Mouse (Mus musculus) intestine, embryonic 15.5 days (tissue): Measurements from ENCODE around the gene Ucn3. TPM values are rescaled to one million over a fixed set of nuclear protein-coding genes. Genes with fewer than 3 reads are reported as not detected.

Experiments
- ATAC-seq: fragments of 200-750 bp; cut with Nextera tagmentation; 2 replicates; pipeline ENCODE4 v1.8.0; 2017; ENCODE audit warnings: moderate TSS enrichment, moderate library complexity
- H3K27ac ChIP-seq: fragments of 300-500 bp; sonication (generic); 2 replicates; pipeline ENCODE4 v1.5.1; 2015; ENCODE audit warnings: mild to moderate bottlenecking, inconsistent platforms
- H3K27me3 ChIP-seq: fragments of 300-500 bp; sonication (generic); replicated peaks from 2 replicates; pipeline ENCODE4 v1.6.1; 2015; ENCODE audit warnings: inconsistent platforms
- H3K36me3 ChIP-seq: fragments of 300-500 bp; sonication (generic); 2 replicates; pipeline ENCODE4 v1.6.1; 2015; ENCODE audit warnings: inconsistent platforms
- H3K4me1 ChIP-seq: fragments of 300-500 bp; sonication (generic); replicated peaks from 2 replicates; pipeline ENCODE4 v1.6.1; 2015; ENCODE audit warnings: inconsistent platforms
- H3K4me2 ChIP-seq: fragments of 300-500 bp; sonication (generic); replicated peaks from 2 replicates; pipeline ENCODE4 v1.6.1; 2015; ENCODE audit warnings: mild to moderate bottlenecking, inconsistent platforms
- H3K4me3 ChIP-seq: fragments of 300-500 bp; sonication (generic); replicated peaks from 2 replicates; pipeline ENCODE4 v1.5.1; 2015; ENCODE audit warnings: inconsistent platforms
- H3K9ac ChIP-seq: fragments of 300-500 bp; sonication (generic); 2 replicates; pipeline ENCODE4 v1.6.1; 2015; ENCODE audit warnings: inconsistent platforms
- H3K9me3 ChIP-seq: fragments of 300-500 bp; sonication (generic); 2 replicates; pipeline ENCODE4 v1.6.1; 2016; ENCODE audit warnings: inconsistent platforms
- WGBS: fragments of 180-500 bp; shearing (Covaris S2); methylation state at CpG from one replicate; pipeline ENCODE4 v1.1.7; 2015; 5-methylcytosine and 5-hydroxymethylcytosine counted together
- polyA plus RNA-seq: library from polyadenylated mRNA; unstranded; fragments of >200 nt; fragmentation: Nextera tagmentation; extraction: Ambion mirVana; gene quantifications from 2 replicates; pipeline ENCODE4 v1.2.1, GENCODE M21; 2015

The Ucn3 gene
- 0.25 and 0.44 TPM in 2 replicates for polyA plus RNA-seq

DNA sequence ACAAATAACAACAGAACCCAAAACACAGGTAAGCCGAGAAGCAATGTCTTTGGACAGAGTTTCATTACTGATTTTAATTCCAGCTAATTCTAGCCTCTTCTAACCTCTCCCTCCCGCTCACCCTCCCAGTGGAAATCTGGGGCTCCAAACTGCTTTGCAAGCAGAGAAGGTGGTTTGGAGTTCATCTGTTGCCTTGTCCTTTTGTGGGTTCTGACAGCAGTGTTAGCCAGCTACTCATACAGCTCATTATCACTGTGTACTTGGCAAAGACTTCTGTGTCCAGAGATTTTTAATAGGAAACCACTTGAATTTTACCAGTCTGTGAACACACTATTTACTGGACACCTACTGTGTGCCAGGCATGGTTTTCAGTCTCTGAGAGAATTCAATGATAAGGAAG is at the start of gene Ucn3:
TSS of gene Ucn3 (minus strand) at position 101 of the 400 bp plus-strand sequence.
- H3K4me1 ChIP-seq = no peaks in the 10 kb centered on the region
- no peaks in the 10 kb centered on the region for H3K9me3 ChIP-seq
- WGBS = 79% methylated on average over 2 of the region's 2 CpGs
- H3K27me3 ChIP-seq = no peaks in the 10 kb centered on the region
- no peak for ATAC-seq
- no peak within 1 kb of the TSS for H3K9ac ChIP-seq
- H3K36me3 ChIP-seq = no peaks in the 10 kb centered on the region
- no peak within 1 kb of the TSS for H3K4me2 ChIP-seq
- no peak within 1 kb of the TSS for H3K4me3 ChIP-seq
- no peak within 1 kb of the TSS for H3K27ac ChIP-seq

DNA sequence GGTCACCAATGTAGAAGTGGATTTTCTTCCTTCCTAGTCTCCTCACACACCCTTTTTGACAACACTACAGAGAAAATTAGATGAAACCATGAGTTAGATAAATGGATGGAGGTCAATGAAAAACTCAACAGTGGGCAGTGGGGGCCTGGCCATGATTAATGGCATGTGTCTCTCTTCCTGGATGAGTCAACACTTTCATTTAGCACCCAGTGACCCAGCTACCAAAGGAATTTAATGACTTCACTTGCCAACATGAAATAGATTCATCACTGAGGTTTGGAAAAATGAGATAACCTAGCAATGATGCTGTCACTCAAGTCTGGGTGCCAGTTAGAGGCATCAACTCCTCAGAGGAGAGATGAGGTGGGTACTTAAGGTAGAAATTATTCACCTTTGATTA is 46.9 kb upstream of the Ucn3 start:
- ATAC-seq = no peak
- H3K9me3 ChIP-seq = no peaks in the 10 kb centered on the region
- no peak overlapping the region for H3K4me3 ChIP-seq
- no peaks in the 10 kb centered on the region for H3K4me1 ChIP-seq
- no peaks in the 10 kb centered on the region for H3K36me3 ChIP-seq
- H3K9ac ChIP-seq = no peak overlapping the region
- no peaks in the 10 kb centered on the region for H3K27me3 ChIP-seq
- no peak overlapping the region for H3K27ac ChIP-seq
- no peak overlapping the region for H3K4me2 ChIP-seq

- 89% methylated on average over 4 of the region's 4 CpGs for WGBS
- H3K4me2 ChIP-seq = no peak overlapping the region
- no peaks in the 10 kb centered on the region for H3K36me3 ChIP-seq
- no peak overlapping the region for H3K4me3 ChIP-seq
- ATAC-seq = no peak
- H3K27me3 ChIP-seq = no peaks in the 10 kb centered on the region
- no peak overlapping the region for H3K27ac ChIP-seq
- no peaks in the 10 kb centered on the region for H3K4me1 ChIP-seq
- H3K9me3 ChIP-seq = no peaks in the 10 kb centered on the region
- no peak overlapping the region for H3K9ac ChIP-seq
Observed at GRCm38 (mm10) chr13:3968849-3969248, 23.7 kb upstream of the Ucn3 start.

- H3K9ac ChIP-seq = no peak overlapping the region
- ATAC-seq = no peak
- WGBS = 72% methylated on average over 6 of the region's 6 CpGs
- H3K4me3 ChIP-seq = no peak overlapping the region
- H3K9me3 ChIP-seq = no peaks in the 10 kb centered on the region
- H3K36me3 ChIP-seq = no peaks in the 10 kb centered on the region
- no peak overlapping the region for H3K27ac ChIP-seq
- H3K27me3 ChIP-seq = no peaks in the 10 kb centered on the region
- H3K4me2 ChIP-seq = no peak overlapping the region
- H3K4me1 ChIP-seq = no peaks in the 10 kb centered on the region
Observed at GRCm38 (mm10) chr13:3951198-3951914, 6.2 kb upstream of the Ucn3 start.

DNA sequence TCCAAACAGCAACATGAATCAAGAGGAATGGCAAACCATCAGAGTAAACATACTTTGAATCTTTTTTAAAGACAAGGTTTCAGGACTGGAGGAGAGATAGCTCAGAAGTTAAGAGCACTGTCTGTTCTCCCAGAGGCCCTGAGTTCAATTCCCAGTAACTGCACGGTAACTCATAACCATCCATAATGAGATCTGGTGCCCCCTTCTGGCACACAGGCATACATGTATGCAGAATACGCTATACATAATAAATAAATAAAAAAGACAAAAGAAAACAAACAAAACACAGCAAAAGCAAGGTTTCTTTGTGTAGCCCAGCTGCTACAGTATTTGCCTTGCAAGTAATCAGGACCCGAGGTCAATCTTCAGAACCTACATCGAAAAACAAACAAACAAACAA is 4.3 kb upstream of the Ucn3 start:
- 89% methylated on average over 4 of the region's 4 CpGs for WGBS
- Histone ChIP-seq H3K4me3 (no peak overlapping the region), H3K27me3 (no peaks in the 10 kb centered on the region), H3K27ac (no peak overlapping the region), H3K36me3 (no peaks in the 10 kb centered on the region), H3K4me1 (no peaks in the 10 kb centered on the region), H3K4me2 (no peak overlapping the region), H3K9ac (no peak overlapping the region), H3K9me3 (no peaks in the 10 kb centered on the region)
- ATAC-seq = no peak

DNA sequence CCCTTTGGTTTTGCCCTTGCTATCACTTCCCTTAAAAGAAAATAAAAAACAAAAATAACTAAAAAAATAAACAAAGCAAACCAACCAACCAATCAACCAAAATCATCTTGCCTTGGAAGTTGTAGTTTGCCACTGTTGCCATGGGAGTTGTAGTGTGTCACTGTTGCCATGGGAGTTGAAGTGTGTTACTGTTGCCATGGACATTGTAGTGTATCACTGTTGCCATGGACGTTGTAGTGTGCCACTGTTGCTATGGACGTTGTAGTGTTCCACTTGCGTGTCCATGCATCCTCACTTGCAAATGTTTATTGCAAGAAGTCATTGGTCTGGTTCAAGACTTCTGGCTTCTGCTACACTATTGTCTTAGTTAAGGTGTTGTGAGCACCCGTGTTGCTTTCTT is 2.1 kb upstream of the Ucn3 start:
- WGBS = 87% methylated on average over 4 of the region's 4 CpGs
- no peak overlapping the region for H3K27ac ChIP-seq
- no peak overlapping the region for H3K4me2 ChIP-seq
- H3K4me1 ChIP-seq = no peaks in the 10 kb centered on the region
- H3K27me3 ChIP-seq = no peaks in the 10 kb centered on the region
- H3K9me3 ChIP-seq = no peaks in the 10 kb centered on the region
- H3K4me3 ChIP-seq = no peak overlapping the region
- no peak overlapping the region for H3K9ac ChIP-seq
- no peak for ATAC-seq
- no peaks in the 10 kb centered on the region for H3K36me3 ChIP-seq

DNA sequence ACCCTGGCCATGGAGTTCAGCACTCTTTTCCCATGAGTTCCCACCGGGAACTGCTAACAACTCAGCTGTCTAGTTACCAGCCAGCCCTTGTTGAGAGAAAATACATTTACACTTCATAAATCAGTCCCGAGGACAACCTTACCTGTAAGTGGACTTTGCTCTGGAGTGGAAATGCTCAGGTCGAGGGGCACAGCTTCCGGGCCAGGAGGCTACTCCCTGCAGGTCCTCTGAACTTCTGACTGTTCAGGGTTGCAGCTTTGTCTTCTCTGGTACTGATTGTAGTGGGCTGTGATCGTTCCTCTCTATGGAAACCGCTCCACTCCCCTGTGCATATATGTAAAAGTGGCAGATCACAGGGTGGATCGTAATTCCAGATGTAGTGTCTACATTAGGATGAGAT is 450 bp downstream of the Ucn3 start:
- ATAC-seq = peak; percentile 88
- no peak overlapping the region for H3K9ac ChIP-seq
- no peak overlapping the region for H3K27ac ChIP-seq
- H3K36me3 ChIP-seq = no peaks in the 10 kb centered on the region
- no peak overlapping the region for H3K4me3 ChIP-seq
- no peaks in the 10 kb centered on the region for H3K4me1 ChIP-seq
- no peak overlapping the region for H3K4me2 ChIP-seq
- no peaks in the 10 kb centered on the region for H3K27me3 ChIP-seq
- no peaks in the 10 kb centered on the region for H3K9me3 ChIP-seq
- WGBS = 52% methylated on average over 7 of the region's 7 CpGs

GRCm38 (mm10) chr13:3926046-3926445 is 19.1 kb downstream of the Ucn3 start:
- Histone ChIP-seq H3K9me3 (no peaks in the 10 kb centered on the region), H3K9ac (no peak overlapping the region), H3K4me1 (no peaks in the 10 kb centered on the region), H3K27me3 (no peaks in the 10 kb centered on the region), H3K36me3 (no peaks in the 10 kb centered on the region), H3K27ac (peak overlapping the region; percentile 44; the same call in 1 of the 2 replicates), H3K4me3 (no peak overlapping the region), H3K4me2 (0 out of 2 replicates have a peak overlapping the region, but pooled peaks have one; percentile 26)
- peak; percentile 90 for ATAC-seq
- WGBS = 73% methylated on average over 6 of the region's 6 CpGs

- H3K27me3 ChIP-seq = no peaks in the 10 kb centered on the region
- H3K27ac ChIP-seq = peak overlapping the region; percentile 44; the same call in 1 of the 2 replicates
- ATAC-seq = peak; percentile 89
- H3K9ac ChIP-seq = no peak overlapping the region
- 0 out of 2 replicates have a peak overlapping the region, but pooled peaks have one; percentile 12 for H3K4me3 ChIP-seq
- no peaks in the 10 kb centered on the region for H3K9me3 ChIP-seq
- H3K4me1 ChIP-seq = no peaks in the 10 kb centered on the region
- no peaks in the 10 kb centered on the region for H3K36me3 ChIP-seq
- peak overlapping the region; percentile 27 for H3K4me2 ChIP-seq
- 52% methylated on average over 6 of the region's 6 CpGs for WGBS
Observed at GRCm38 (mm10) chr13:3925632-3926031, 19.5 kb downstream of the Ucn3 start.

GRCm38 (mm10) chr13:3924483-3924882 is 20.7 kb downstream of the Ucn3 start:
- H3K36me3 ChIP-seq = no peaks in the 10 kb centered on the region
- H3K9me3 ChIP-seq = no peaks in the 10 kb centered on the region
- peak; percentile 64; the same call in 1 of the 2 replicates for ATAC-seq
- no peaks in the 10 kb centered on the region for H3K4me1 ChIP-seq
- no peak overlapping the region for H3K27ac ChIP-seq
- WGBS = 68% methylated on average over 5 of the region's 5 CpGs
- H3K4me2 ChIP-seq = no peak overlapping the region
- H3K9ac ChIP-seq = no peak overlapping the region
- H3K4me3 ChIP-seq = peak overlapping the region; percentile 20
- H3K27me3 ChIP-seq = no peaks in the 10 kb centered on the region

DNA sequence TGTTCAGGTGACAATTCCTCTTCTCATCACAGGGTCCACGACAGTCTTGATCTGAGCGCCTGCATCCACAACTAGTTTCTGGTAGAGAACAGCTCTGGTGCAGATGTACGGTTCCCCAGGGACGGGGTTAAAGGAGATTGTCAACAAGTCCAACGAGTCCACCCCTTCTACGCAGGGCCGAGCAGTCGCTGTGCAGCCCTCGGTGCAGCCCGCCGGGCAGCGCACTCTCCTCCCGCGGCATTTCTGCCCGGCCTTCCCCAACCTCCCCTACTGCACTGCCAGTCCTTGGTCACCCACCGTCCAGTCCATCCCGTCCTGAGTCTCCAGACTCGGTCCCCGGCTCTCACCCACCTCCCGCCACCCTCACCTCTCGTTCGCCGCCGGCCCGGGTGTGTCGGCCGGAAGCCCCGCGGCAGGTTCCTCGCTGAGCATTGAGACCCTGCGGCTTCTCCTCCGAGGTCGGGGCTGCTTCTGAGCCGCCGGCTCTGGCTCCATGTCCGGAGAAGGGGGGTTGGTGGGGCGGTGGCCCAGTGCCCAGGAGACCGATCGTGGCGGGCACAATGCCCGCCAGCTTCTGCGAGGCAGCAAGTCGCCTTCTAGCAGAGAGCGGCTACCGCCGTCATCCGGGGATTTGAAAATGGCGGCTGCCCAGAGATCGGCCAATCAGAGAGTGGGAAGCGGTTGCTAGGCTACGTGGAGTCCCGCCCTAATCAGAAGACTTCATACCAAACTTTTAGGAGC is 27.4 kb downstream of the Ucn3 start, which contains the start of the genes Net1 and Tubal3:
TSS of gene Net1 (minus strand) at position 650 of the 741 bp plus-strand sequence.
TSS of gene Tubal3 (plus strand) at position 704 of the 741 bp plus-strand sequence.
- Histone ChIP-seq H3K4me1 (peaks cover 5% of the 10 kb centered on the region; the same call in 1 of the 2 replicates), H3K9me3 (no peaks in the 10 kb centered on the region), H3K36me3 (no peaks in the 10 kb centered on the region; the same call in 1 of the 2 replicates), H3K27me3 (no peaks in the 10 kb centered on the region), H3K4me2 (peak within 1 kb of the TSS; percentile 61), H3K4me3 (peak within 1 kb of the TSS; percentile 89), H3K27ac (no peak within 1 kb of the TSS), H3K9ac (peak within 1 kb of the TSS; percentile 86)
- WGBS = under 1% methylated on average over 52 of the region's 52 CpGs
- peak; percentile 99 for ATAC-seq

- H3K27ac ChIP-seq = no peak overlapping the region
- 71% methylated on average over 4 of the region's 4 CpGs for WGBS
- no peaks in the 10 kb centered on the region for H3K9me3 ChIP-seq
- no peak overlapping the region for H3K4me3 ChIP-seq
- no peak for ATAC-seq
- no peak overlapping the region for H3K4me2 ChIP-seq
- no peaks in the 10 kb centered on the region for H3K27me3 ChIP-seq
- no peak overlapping the region for H3K9ac ChIP-seq
- H3K4me1 ChIP-seq = peaks cover 5% of the 10 kb centered on the region; the same call in 1 of the 2 replicates
- no peaks in the 10 kb centered on the region; the same call in 1 of the 2 replicates for H3K36me3 ChIP-seq
Observed at GRCm38 (mm10) chr13:3913504-3913903, 31.6 kb downstream of the Ucn3 start.
